Mouse (Mus musculus): ENCODE data around the gene Abcb1a.
"Not testable (repeated sequence)": the region's sequence is repeated elsewhere in the genome, so short reads cannot be mapped to it uniquely, and the experiment has no call there.

Gene Abcb1a

DNA sequence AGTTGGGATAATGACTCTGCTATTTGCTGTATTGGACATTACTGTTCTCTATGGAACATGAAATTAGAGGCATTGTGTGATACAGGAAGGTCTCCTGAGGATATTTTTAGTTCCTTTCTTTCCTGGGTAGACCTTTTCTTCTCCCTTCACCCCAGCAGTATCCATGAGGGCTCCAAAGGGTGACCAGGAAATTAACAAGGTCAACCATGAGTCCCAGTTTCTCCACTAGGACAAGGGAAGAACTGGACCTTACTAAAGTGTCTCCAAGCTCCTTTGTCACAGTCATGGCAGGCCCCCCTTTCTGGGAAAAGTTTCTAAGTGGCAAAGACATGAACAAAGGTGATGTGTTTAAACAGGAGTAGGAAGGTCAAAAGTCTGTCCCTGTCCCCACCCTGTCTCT is 72.8 kb downstream of the Abcb1a start:
- no peak for DNase-seq

GRCm38 (mm10) chr5:8733307-8733706 is 73.4 kb downstream of the Abcb1a start:
- not testable (repeated sequence) for DNase-seq

GRCm38 (mm10) chr5:8736389-8736788 is 76.5 kb downstream of the Abcb1a start:
- DNase-seq: no peak

- no peak for DNase-seq
These were observed 77.2 kb downstream of the Abcb1a start for GRCm38 (mm10) chr5:8737062-8737461.

GRCm38 (mm10) chr5:8747244-8747643 is 87.4 kb downstream of the Abcb1a start:
- not testable (repeated sequence) for DNase-seq

- DNase-seq: no peak
These were observed 113.0 kb downstream of the Abcb1a start for GRCm38 (mm10) chr5:8772866-8773265.

GRCm38 (mm10) chr5:8778311-8778710 is 118.4 kb downstream of the Abcb1a start:
- DNase-seq: no peak

GRCm38 (mm10) chr5:8778751-8779150 is 118.9 kb downstream of the Abcb1a start:
- no peak for DNase-seq

DNA sequence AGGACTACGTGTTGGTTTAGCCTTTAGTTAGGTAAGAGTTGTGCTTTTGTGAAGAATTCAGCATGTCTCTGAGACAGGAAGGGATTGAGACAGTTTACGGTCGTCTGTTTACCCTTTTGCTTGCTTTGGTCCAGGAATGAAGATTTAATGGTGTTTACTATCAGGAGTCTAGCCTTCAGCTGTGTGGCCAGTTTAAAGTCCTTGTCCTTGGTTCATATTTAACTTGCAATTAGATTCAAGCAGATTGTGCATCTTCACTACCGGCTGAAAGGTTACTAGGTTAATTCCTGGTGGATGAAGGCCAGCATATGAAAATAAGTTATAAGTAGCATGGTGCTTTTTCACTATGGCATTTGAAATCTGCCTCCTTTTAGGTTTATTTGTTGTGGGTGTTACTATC is 132.4 kb downstream of the Abcb1a start:
- no peak for DNase-seq

All from lung, postnatal 14 days (tissue).